Mouse (Mus musculus): ENCODE data around the gene Qpct. TPM values are rescaled to one million over a fixed set of nuclear protein-coding genes. Genes with fewer than 3 reads are reported as not detected.

The Qpct gene
- total and polyA plus RNA-seq, 3 experiments, result not detected

- no peak overlapping the region for H3K27ac ChIP-seq (ENCODE audit: control insufficient read depth, low read depth, low read length)
- H3K79me2 ChIP-seq (ENCODE audit: control insufficient read depth, insufficient read depth, low read length, poor library complexity), result no peaks in the 10 kb centered on the region
- H3K27me3 ChIP-seq (ENCODE audit: control insufficient read depth in 1 of 2, insufficient read depth in 2 of 2, low read length in 2 of 2), result no peaks in the 10 kb centered on the region
- no peaks in the 10 kb centered on the region for H3K9me3 ChIP-seq (replicated peaks; ENCODE audit: insufficient read depth, low read length)
- no peaks in the 10 kb centered on the region for H3K4me1 ChIP-seq (ENCODE audit: control insufficient read depth in 1 of 2, insufficient read depth in 2 of 2, low read length in 2 of 2)
- TF ChIP-seq GABPA (IDR thresholded peaks at IDR 0.05; ENCODE audit: low read depth, low read length), result no peak
- no peak for TF ChIP-seq MEF2A (IDR thresholded peaks at IDR 0.05; ENCODE audit: extremely low read depth, insufficient replicate concordance, low read depth, low read length, poor library complexity, severe bottlenecking)
- TF ChIP-seq CHD2 (IDR thresholded peaks at IDR 0.05; ENCODE audit: low read length), result no peak
- no peak for TF ChIP-seq RCOR1 (IDR thresholded peaks at IDR 0.05; ENCODE audit: low read depth, low read length)
- TF ChIP-seq MXI1 (IDR thresholded peaks at IDR 0.05; ENCODE audit: low read depth, low read length), result no peak
- no peak for TF ChIP-seq MYC (IDR thresholded peaks at IDR 0.05; ENCODE audit: low read depth, low read length)
- no peak for TF ChIP-seq ETS1 (IDR thresholded peaks at IDR 0.05; ENCODE audit: low read depth, low read length)
- TF ChIP-seq HCFC1 (IDR thresholded peaks at IDR 0.05; ENCODE audit: low read depth, low read length), result no peak
- no peak for TF ChIP-seq POLR2AphosphoS2 (IDR thresholded peaks at IDR 0.05; ENCODE audit: low read length)
- TF ChIP-seq GATA1 (IDR thresholded peaks at IDR 0.05; ENCODE audit: low read depth, low read length), result no peak
- no peak for TF ChIP-seq SIN3A (IDR thresholded peaks at IDR 0.05; ENCODE audit: low read length)
- TF ChIP-seq UBTF (IDR thresholded peaks at IDR 0.05; ENCODE audit: borderline replicate concordance, insufficient read depth, low read depth, low read length), result no peak
- no peak for TF ChIP-seq BHLHE40 (IDR thresholded peaks at IDR 0.05; ENCODE audit: borderline replicate concordance, low read depth, low read length)
- TF ChIP-seq CHD1 (IDR thresholded peaks at IDR 0.05; ENCODE audit: low read depth, low read length), result no peak
- TF ChIP-seq ZC3H11A (IDR thresholded peaks at IDR 0.05; ENCODE audit: low read depth, low read length), result no peak
- H3K9ac ChIP-seq (ENCODE audit: control insufficient read depth, low read depth, low read length, poor library complexity, severe bottlenecking), result no peak overlapping the region
- no peak overlapping the region for H3K4me3 ChIP-seq (ENCODE audit: control insufficient read depth in 1 of 2, insufficient read depth in 1 of 2, low read depth in 2 of 2, low read length in 2 of 2)
- no peaks in the 10 kb centered on the region for H3K36me3 ChIP-seq (ENCODE audit: control insufficient read depth in 1 of 2, insufficient read depth in 2 of 2, low read length in 2 of 2)
- no peak for DNase-seq (ENCODE audit: low read depth, low spot score)
These were observed 84.1 kb downstream of the Qpct start for GRCm38 (mm10) chr17:79135826-79136225.

GRCm38 (mm10) chr17:79136401-79136800 lies 84.7 kb downstream of the Qpct start:
- Histone ChIP-seq H3K27ac (ENCODE audit: control insufficient read depth, low read depth, low read length) (no peak overlapping the region), H3K27me3 (ENCODE audit: control insufficient read depth in 1 of 2, insufficient read depth in 2 of 2, low read length in 2 of 2) (no peaks in the 10 kb centered on the region), H3K4me3 (ENCODE audit: control insufficient read depth in 1 of 2, insufficient read depth in 1 of 2, low read depth in 2 of 2, low read length in 2 of 2) (no peak overlapping the region), H3K79me2 (ENCODE audit: control insufficient read depth, insufficient read depth, low read length, poor library complexity) (no peaks in the 10 kb centered on the region), H3K9ac (ENCODE audit: control insufficient read depth, low read depth, low read length, poor library complexity, severe bottlenecking) (no peak overlapping the region), H3K9me3 (replicated peaks; ENCODE audit: insufficient read depth, low read length) (no peaks in the 10 kb centered on the region), H3K36me3 (ENCODE audit: control insufficient read depth in 1 of 2, insufficient read depth in 2 of 2, low read length in 2 of 2) (no peaks in the 10 kb centered on the region), H3K4me1 (ENCODE audit: control insufficient read depth in 1 of 2, insufficient read depth in 2 of 2, low read length in 2 of 2) (no peaks in the 10 kb centered on the region)
- no peak for TF ChIP-seq TBP (IDR thresholded peaks at IDR 0.05; ENCODE audit: low read depth, low read length)
- TF ChIP-seq USF1 (IDR thresholded peaks at IDR 0.05; ENCODE audit: low read depth, low read length), result no peak
- TF ChIP-seq UBTF (IDR thresholded peaks at IDR 0.05; ENCODE audit: borderline replicate concordance, insufficient read depth, low read depth, low read length), result no peak
- TF ChIP-seq CHD1 (IDR thresholded peaks at IDR 0.05; ENCODE audit: low read depth, low read length), result no peak
- TF ChIP-seq MAZ (IDR thresholded peaks at IDR 0.05; ENCODE audit: low read depth, low read length), result no peak
- TF ChIP-seq TCF12 (IDR thresholded peaks at IDR 0.05; ENCODE audit: low read depth, low read length), result no peak
- TF ChIP-seq MYC (IDR thresholded peaks at IDR 0.05; ENCODE audit: low read depth, low read length), result no peak
- TF ChIP-seq JUND (IDR thresholded peaks at IDR 0.05; ENCODE audit: low read depth, low read length), result no peak
- TF ChIP-seq GABPA (IDR thresholded peaks at IDR 0.05; ENCODE audit: low read depth, low read length), result no peak
- TF ChIP-seq POLR2A (IDR thresholded peaks at IDR 0.05; ENCODE audit: control insufficient read depth in 1 of 2, insufficient read depth in 1 of 2, low read depth in 1 of 2, low read length in 2 of 2, poor library complexity in 1 of 2), result no peak
- DNase-seq (ENCODE audit: low read depth, low spot score), result no peak

Other genes with a start within 250 kb of the Qpct start
- gene Heatr5b, start 216.5 kb upstream of the Qpct start, total RNA-seq (2012; rRNA removed), result 9.8 and 10.4 TPM in 2 replicates
- 10 to 100 TPM in 1 of 2 experiments, not detected in 1; 19.9 TPM for gene Heatr5b, start 216.5 kb upstream of the Qpct start, polyA plus RNA-seq (2012; ENCODE audit: insufficient read depth in 1 of 2, insufficient read length in 2 of 2, low read depth in 1 of 2, low replicate concordance in 2 of 2, missing spikeins in 1 of 2)
- gene Gpatch11, start 216.3 kb upstream of the Qpct start, total RNA-seq (2012; rRNA removed), result 9.5 and 10.3 TPM in 2 replicates
- gene Gpatch11, start 216.3 kb upstream of the Qpct start, polyA plus RNA-seq (2012; ENCODE audit: insufficient read depth in 1 of 2, insufficient read length in 2 of 2, low read depth in 1 of 2, low replicate concordance in 2 of 2, missing spikeins in 1 of 2), result 10 to 100 TPM in 1 of 2 experiments, not detected in 1; 12.4 TPM
- gene Eif2ak2, start 169.3 kb upstream of the Qpct start, total RNA-seq (2012; rRNA removed), result 10.2 and 14.1 TPM in 2 replicates
- gene Eif2ak2, start 169.3 kb upstream of the Qpct start, polyA plus RNA-seq (2012; ENCODE audit: insufficient read depth in 1 of 2, insufficient read length in 2 of 2, low read depth in 1 of 2, low replicate concordance in 2 of 2, missing spikeins in 1 of 2), result 10 to 100 TPM in 1 of 2 experiments, not detected in 1; 18.1 TPM
- gene Sult6b1, start 144.9 kb upstream of the Qpct start, total RNA-seq (2012; rRNA removed), result not detected in 2 replicates
- under 1 TPM in 1 of 2 experiments, not detected in 1; 0.29 TPM for gene Sult6b1, start 144.9 kb upstream of the Qpct start, polyA plus RNA-seq (2012; ENCODE audit: insufficient read depth in 1 of 2, insufficient read length in 2 of 2, low read depth in 1 of 2, low replicate concordance in 2 of 2, missing spikeins in 1 of 2)
- 18.1 and 18.9 TPM in 2 replicates for gene Cebpzos, start 135.4 kb upstream of the Qpct start, total RNA-seq (2012; rRNA removed)
- 10 to 100 TPM in 1 of 2 experiments, not detected in 1; 30.2 TPM for gene Cebpzos, start 135.4 kb upstream of the Qpct start, polyA plus RNA-seq (2012; ENCODE audit: insufficient read depth in 1 of 2, insufficient read length in 2 of 2, low read depth in 1 of 2, low replicate concordance in 2 of 2, missing spikeins in 1 of 2)
- 72.2 and 80.7 TPM in 2 replicates for gene Cebpz, start 114.8 kb upstream of the Qpct start, total RNA-seq (2012; rRNA removed)
- 100 to 1,000 TPM in 1 of 2 experiments, 10 to 100 TPM in 1; 69.9 to 128 TPM for gene Cebpz, start 114.8 kb upstream of the Qpct start, polyA plus RNA-seq (2012; ENCODE audit: insufficient read depth in 1 of 2, insufficient read length in 2 of 2, low read depth in 1 of 2, low replicate concordance in 2 of 2, missing spikeins in 1 of 2)
- 22.6 TPM in 2 replicates for gene Ndufaf7, start 114.8 kb upstream of the Qpct start, total RNA-seq (2012; rRNA removed)
- gene Ndufaf7, start 114.8 kb upstream of the Qpct start, polyA plus RNA-seq (2012; ENCODE audit: insufficient read depth in 1 of 2, insufficient read length in 2 of 2, low read depth in 1 of 2, low replicate concordance in 2 of 2, missing spikeins in 1 of 2), result 10 to 100 TPM in 1 of 2 experiments, not detected in 1; 29.3 TPM
- 4.8 TPM in 2 replicates for gene Prkd3, start 31.1 kb upstream of the Qpct start, total RNA-seq (2012; rRNA removed)
- gene Prkd3, start 31.1 kb upstream of the Qpct start, polyA plus RNA-seq (2012; ENCODE audit: insufficient read depth in 1 of 2, insufficient read length in 2 of 2, low read depth in 1 of 2, low replicate concordance in 2 of 2, missing spikeins in 1 of 2), result 1 to 10 TPM in 1 of 2 experiments, not detected in 1; 5.7 TPM